Mouse (Mus musculus) heart, embryonic 15.5 days (tissue): ENCODE results near the gene Grm1. TPM values are rescaled to one million over a fixed set of nuclear protein-coding genes. Genes with fewer than 3 reads are reported as not detected.

Experiments
- ATAC-seq: fragments of 200-750 bp; cut with Nextera tagmentation; replicated peaks from 2 replicates; pipeline ENCODE4 v1.8.0; 2017; ENCODE audit warnings: low read depth, moderate TSS enrichment; ENCODE audit not compliant: insufficient number of reproducible peaks, insufficient read depth, low FRiP score
- H3K27ac ChIP-seq: fragments of 300-500 bp; sonication (generic); 2 replicates; pipeline ENCODE4 v1.5.1; 2015; ENCODE audit warnings: mild to moderate bottlenecking, inconsistent platforms
- H3K27me3 ChIP-seq: fragments of 300-500 bp; sonication (generic); 2 replicates; pipeline ENCODE4 v1.6.1; 2015; ENCODE audit warnings: inconsistent platforms
- H3K36me3 ChIP-seq: fragments of 300-500 bp; sonication (generic); 2 replicates; pipeline ENCODE4 v1.6.1; 2015; ENCODE audit warnings: mild to moderate bottlenecking, inconsistent platforms
- H3K4me1 ChIP-seq: fragments of 300-500 bp; sonication (generic); replicated peaks from 2 replicates; pipeline ENCODE4 v1.6.1; 2015; ENCODE audit warnings: inconsistent platforms
- H3K4me2 ChIP-seq: fragments of 300-500 bp; sonication (generic); 2 replicates; pipeline ENCODE4 v1.6.1; 2015; ENCODE audit warnings: inconsistent platforms, mild to moderate bottlenecking, moderate library complexity
- H3K4me3 ChIP-seq: fragments of 300-500 bp; sonication (generic); 2 replicates; pipeline ENCODE4 v1.5.1; 2015; ENCODE audit warnings: mild to moderate bottlenecking, inconsistent platforms
- H3K9ac ChIP-seq: fragments of 300-500 bp; sonication (generic); 2 replicates; pipeline ENCODE4 v1.6.1; 2015; ENCODE audit warnings: mild to moderate bottlenecking, inconsistent platforms
- H3K9me3 ChIP-seq: fragments of 300-500 bp; sonication (generic); replicated peaks from 2 replicates; pipeline ENCODE4 v1.6.1; 2016; ENCODE audit warnings: inconsistent platforms
- WGBS: fragments of 180-500 bp; shearing (Covaris S2); methylation state at CpG from one replicate; pipeline ENCODE4 v1.1.7; 2015; ENCODE audit warnings: mixed read lengths; 5-methylcytosine and 5-hydroxymethylcytosine counted together
- polyA plus RNA-seq: library from polyadenylated mRNA; unstranded; fragments of >200 nt; fragmentation: Nextera tagmentation; extraction: Ambion mirVana; gene quantifications from 2 replicates; pipeline ENCODE4 v1.2.1, GENCODE M21; 2015

Gene Grm1
- polyA plus RNA-seq, 1 experiment from 2014 or later = 0.08 TPM

- 68% methylated on average over 1 of the region's 1 CpGs for WGBS
- H3K36me3 ChIP-seq = no peaks in the 10 kb centered on the region
- H3K4me3 ChIP-seq = no peak overlapping the region
These were observed 374.1 kb downstream of the Grm1 start for GRCm38 (mm10) chr10:10708031-10708430.

DNA sequence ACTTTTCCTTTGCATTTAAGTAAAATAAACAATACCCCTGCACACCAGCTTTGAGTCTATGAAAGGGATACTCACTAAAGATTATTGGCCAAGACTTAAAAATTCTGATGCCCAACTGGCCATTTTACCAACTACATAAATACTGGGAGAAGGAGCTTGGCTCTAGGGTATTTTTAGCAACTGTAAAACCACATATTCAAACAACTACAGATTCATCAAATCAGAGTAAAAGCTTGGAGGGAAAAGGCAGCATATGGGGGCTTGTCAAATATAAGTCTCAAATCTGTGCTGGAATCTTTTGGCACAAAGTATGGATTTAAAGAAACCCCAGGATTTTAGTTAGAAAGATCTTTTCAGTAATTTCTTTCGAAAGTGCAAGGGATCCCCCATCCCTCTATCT lies 380.8 kb downstream of the Grm1 start:
- no peak overlapping the region for H3K9ac ChIP-seq
- no peaks in the 10 kb centered on the region for H3K9me3 ChIP-seq
- no peak overlapping the region for H3K27ac ChIP-seq
- no peak overlapping the region for H3K4me3 ChIP-seq
- H3K4me1 ChIP-seq = no peaks in the 10 kb centered on the region
- H3K36me3 ChIP-seq = no peaks in the 10 kb centered on the region
- H3K4me2 ChIP-seq = no peak overlapping the region
- ATAC-seq = no peak
- WGBS = 82% methylated on average over 1 of the region's 1 CpGs
- no peaks in the 10 kb centered on the region for H3K27me3 ChIP-seq

More at GRCm38 (mm10) chr10:10708031-10708430, 374.1 kb downstream of the Grm1 start:
- Histone ChIP-seq H3K27ac (no peak overlapping the region), H3K27me3 (no peaks in the 10 kb centered on the region), H3K9ac (no peak overlapping the region), H3K4me1 (no peaks in the 10 kb centered on the region), H3K4me2 (no peak overlapping the region), H3K9me3 (no peaks in the 10 kb centered on the region)
- ATAC-seq = no peak

GRCm38 (mm10) chr10:10700903-10701302 lies 381.3 kb downstream of the Grm1 start:
- no peak overlapping the region for H3K9ac ChIP-seq
- no peak for ATAC-seq
- H3K36me3 ChIP-seq = no peaks in the 10 kb centered on the region
- H3K4me2 ChIP-seq = no peak overlapping the region
- H3K4me3 ChIP-seq = no peak overlapping the region
- H3K9me3 ChIP-seq = no peaks in the 10 kb centered on the region
- 38% methylated on average over 1 of the region's 1 CpGs for WGBS
- H3K27ac ChIP-seq = no peak overlapping the region
- no peaks in the 10 kb centered on the region for H3K4me1 ChIP-seq
- H3K27me3 ChIP-seq = no peaks in the 10 kb centered on the region

DNA sequence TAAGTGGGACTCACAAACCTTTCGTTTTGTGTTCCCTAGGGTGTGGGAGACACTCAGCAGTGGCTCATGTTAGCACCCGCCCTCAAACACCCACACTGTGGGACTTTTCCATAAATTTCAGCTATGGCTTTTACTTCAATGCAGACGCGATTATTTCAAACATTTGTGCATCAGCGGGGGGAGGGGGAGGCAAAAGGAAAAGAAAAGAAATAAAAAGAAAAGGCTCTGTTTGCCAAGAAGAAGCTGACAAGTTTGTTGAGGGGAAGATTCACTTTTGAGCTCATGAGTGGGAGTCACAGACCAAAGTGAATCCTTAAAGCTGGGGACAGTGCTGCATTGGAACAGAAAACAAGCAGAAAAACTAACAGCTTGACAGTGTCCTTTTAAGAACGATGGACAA lies 384.7 kb downstream of the Grm1 start:
- Histone ChIP-seq H3K9me3 (no peaks in the 10 kb centered on the region), H3K4me1 (no peaks in the 10 kb centered on the region), H3K27me3 (no peaks in the 10 kb centered on the region), H3K4me2 (no peak overlapping the region), H3K27ac (no peak overlapping the region), H3K36me3 (no peaks in the 10 kb centered on the region), H3K4me3 (no peak overlapping the region), H3K9ac (no peak overlapping the region)
- WGBS = 70% methylated on average over 6 of the region's 6 CpGs
- ATAC-seq = no peak

GRCm38 (mm10) chr10:10689668-10690223 lies 392.4 kb downstream of the Grm1 start:
- no peak for ATAC-seq
- Histone ChIP-seq H3K4me1 (peaks cover 10% of the 10 kb centered on the region), H3K9me3 (no peaks in the 10 kb centered on the region), H3K4me3 (peak overlapping the region; percentile 50), H3K27ac (no peak overlapping the region), H3K27me3 (peaks cover 7% of the 10 kb centered on the region; the same call in 1 of the 2 replicates), H3K9ac (no peak overlapping the region), H3K4me2 (peak overlapping the region; percentile 86), H3K36me3 (no peaks in the 10 kb centered on the region)
- 26% methylated on average over 11 of the region's 11 CpGs for WGBS

- ATAC-seq = no peak
- H3K27ac ChIP-seq = no peak overlapping the region
- H3K4me1 ChIP-seq = peaks cover 10% of the 10 kb centered on the region
- no peaks in the 10 kb centered on the region for H3K9me3 ChIP-seq
- H3K4me3 ChIP-seq = peak overlapping the region; percentile 50
- H3K9ac ChIP-seq = no peak overlapping the region
- peak overlapping the region; percentile 86 for H3K4me2 ChIP-seq
- H3K36me3 ChIP-seq = no peaks in the 10 kb centered on the region
- peaks cover 7% of the 10 kb centered on the region; the same call in 1 of the 2 replicates for H3K27me3 ChIP-seq
- WGBS = 2% methylated on average over 35 of the region's 35 CpGs
These were observed 393.1 kb downstream of the Grm1 start for GRCm38 (mm10) chr10:10688907-10689667.

DNA sequence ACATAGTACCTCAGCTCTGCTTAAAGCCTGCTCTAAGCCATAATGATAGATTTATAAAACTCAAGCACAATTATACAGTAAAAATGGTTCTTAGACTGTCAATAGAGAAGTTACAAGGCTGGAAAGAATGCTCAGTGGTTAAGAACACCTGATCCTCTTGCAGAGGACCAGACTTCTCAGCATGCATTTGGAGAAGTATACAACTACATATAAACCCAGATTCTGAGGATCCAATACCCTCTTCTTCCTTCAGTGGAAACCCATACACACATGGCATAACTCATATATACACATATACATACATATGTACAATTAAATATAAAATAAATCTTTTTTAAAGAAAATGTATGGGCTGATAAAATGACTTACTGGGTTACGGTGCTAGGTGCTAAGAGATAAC lies 401.1 kb downstream of the Grm1 start, which contains the start of gene Gm10944:
Gm10944 (plus strand) TSS at position 301 of the 400 bp plus-strand sequence.
- no peak for ATAC-seq
- Histone ChIP-seq H3K36me3 (no peaks in the 10 kb centered on the region), H3K27me3 (no peaks in the 10 kb centered on the region), H3K4me2 (no peak within 1 kb of the TSS), H3K4me1 (no peaks in the 10 kb centered on the region), H3K9ac (no peak within 1 kb of the TSS), H3K9me3 (no peaks in the 10 kb centered on the region), H3K27ac (no peak within 1 kb of the TSS), H3K4me3 (no peak within 1 kb of the TSS)
- 83% methylated on average over 1 of the region's 1 CpGs for WGBS

DNA sequence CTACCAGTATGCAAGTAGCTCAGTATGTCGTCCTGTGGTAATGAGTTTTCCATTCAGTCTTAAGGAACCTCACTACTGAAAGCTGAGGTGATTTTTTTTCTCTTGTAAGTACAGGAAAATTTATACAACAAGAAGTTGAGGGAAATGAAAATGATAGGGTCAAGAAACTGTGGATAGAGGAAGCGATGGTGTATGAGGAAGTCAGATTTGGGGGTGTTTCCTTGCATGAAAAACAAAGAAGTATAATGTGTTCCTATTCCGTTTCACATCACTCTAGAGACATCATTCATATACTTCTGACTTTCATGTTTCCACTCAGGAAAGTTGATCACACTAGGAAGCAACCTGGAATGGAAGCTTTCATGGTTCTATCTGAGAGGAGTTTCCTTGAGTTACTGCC lies 422.2 kb downstream of the Grm1 start:
- H3K9ac ChIP-seq = no peak overlapping the region
- no peak overlapping the region for H3K27ac ChIP-seq
- no peak overlapping the region for H3K4me2 ChIP-seq
- no peak overlapping the region for H3K4me3 ChIP-seq
- H3K9me3 ChIP-seq = no peaks in the 10 kb centered on the region
- no peak for ATAC-seq
- WGBS = 63% methylated on average over 3 of the region's 3 CpGs
- no peaks in the 10 kb centered on the region for H3K36me3 ChIP-seq
- no peaks in the 10 kb centered on the region for H3K27me3 ChIP-seq
- no peaks in the 10 kb centered on the region for H3K4me1 ChIP-seq

- Histone ChIP-seq H3K36me3 (no peaks in the 10 kb centered on the region), H3K27ac (no peak overlapping the region), H3K4me3 (no peak overlapping the region), H3K9ac (no peak overlapping the region), H3K27me3 (no peaks in the 10 kb centered on the region), H3K9me3 (no peaks in the 10 kb centered on the region), H3K4me2 (no peak overlapping the region), H3K4me1 (no peaks in the 10 kb centered on the region)
- no peak for ATAC-seq
- WGBS = 77% methylated on average over 3 of the region's 3 CpGs
These were observed 423.0 kb downstream of the Grm1 start for GRCm38 (mm10) chr10:10659161-10659560.

GRCm38 (mm10) chr10:10656621-10657020 lies 425.5 kb downstream of the Grm1 start:
- Histone ChIP-seq H3K9me3 (no peaks in the 10 kb centered on the region), H3K4me2 (no peak overlapping the region), H3K27me3 (no peaks in the 10 kb centered on the region), H3K4me1 (no peaks in the 10 kb centered on the region), H3K36me3 (no peaks in the 10 kb centered on the region), H3K27ac (no peak overlapping the region), H3K9ac (no peak overlapping the region), H3K4me3 (no peak overlapping the region)
- ATAC-seq = no peak
- 75% methylated on average over 4 of the region's 4 CpGs for WGBS

GRCm38 (mm10) chr10:10655991-10656390 lies 426.2 kb downstream of the Grm1 start:
- H3K27ac ChIP-seq = no peak overlapping the region
- no peak overlapping the region for H3K4me2 ChIP-seq
- H3K36me3 ChIP-seq = no peaks in the 10 kb centered on the region
- ATAC-seq = no peak
- H3K9ac ChIP-seq = no peak overlapping the region
- no peaks in the 10 kb centered on the region for H3K27me3 ChIP-seq
- H3K9me3 ChIP-seq = no peaks in the 10 kb centered on the region
- no peaks in the 10 kb centered on the region for H3K4me1 ChIP-seq
- no peak overlapping the region for H3K4me3 ChIP-seq
